Mouse (Mus musculus) thymus, postnatal 4 days (tissue): ENCODE results near the gene Gm14548.
"Not testable (repeated sequence)": the region's sequence is repeated elsewhere in the genome, so short reads cannot be mapped to it uniquely, and the experiment has no call there.

ENCODE experiments used
- DNase-seq: peaks from one replicate; pipeline ENCODE4 v3.0.0; 2021

The Gm14548 gene

GRCm38 (mm10) chr7:3898036-3898590 lies at the start of gene Gm14548:
Gm14548 (minus strand) TSS chr7:3898120.
- DNase-seq, result not testable (repeated sequence)

- DNase-seq, result no peak
Observed at GRCm38 (mm10) chr7:3946117-3946516, 48.2 kb upstream of the Gm14548 start.

GRCm38 (mm10) chr7:3940915-3941314 lies 43.0 kb upstream of the Gm14548 start:
- no peak for DNase-seq

GRCm38 (mm10) chr7:3939866-3940525 lies 42.1 kb upstream of the Gm14548 start:
- no peak for DNase-seq

GRCm38 (mm10) chr7:3935473-3935872 lies 37.6 kb upstream of the Gm14548 start:
- not testable (repeated sequence) for DNase-seq

GRCm38 (mm10) chr7:3915387-3915786 lies 17.5 kb upstream of the Gm14548 start, which contains the start of gene Lilra6:
Lilra6 (minus strand) TSS chr7:3915503.
- DNase-seq, result not testable (repeated sequence)

- DNase-seq, result peak; percentile 9
Observed at GRCm38 (mm10) chr7:3903704-3904103, 5.8 kb upstream of the Gm14548 start.

GRCm38 (mm10) chr7:3875032-3875431 lies 22.9 kb downstream of the Gm14548 start:
- DNase-seq, result not testable (repeated sequence)

GRCm38 (mm10) chr7:3844951-3845350 lies 53.0 kb downstream of the Gm14548 start, which contains the start of gene Pira2:
Pira2 (minus strand) TSS chr7:3845051.
- DNase-seq, result not testable (repeated sequence)

- DNase-seq, result not testable (repeated sequence)
Observed at GRCm38 (mm10) chr7:3837854-3838253, 60.1 kb downstream of the Gm14548 start.
